Mouse (Mus musculus) effector memory CD4-positive, alpha-beta T cell, adult 5 months (primary cell): ENCODE results near the gene Tpcn1. TPM values are rescaled to one million over a fixed set of nuclear protein-coding genes. Genes with fewer than 3 reads are reported as not detected.

ENCODE experiments used
- polyA plus RNA-seq: library from polyadenylated mRNA; unstranded; fragments of 100-300 nt; shearing (Covaris generic); gene quantifications from one replicate; pipeline ENCODE4 v1.2.1, GENCODE M21; 2017

Tpcn1 gene
- 4.1 TPM for polyA plus RNA-seq

DNA sequence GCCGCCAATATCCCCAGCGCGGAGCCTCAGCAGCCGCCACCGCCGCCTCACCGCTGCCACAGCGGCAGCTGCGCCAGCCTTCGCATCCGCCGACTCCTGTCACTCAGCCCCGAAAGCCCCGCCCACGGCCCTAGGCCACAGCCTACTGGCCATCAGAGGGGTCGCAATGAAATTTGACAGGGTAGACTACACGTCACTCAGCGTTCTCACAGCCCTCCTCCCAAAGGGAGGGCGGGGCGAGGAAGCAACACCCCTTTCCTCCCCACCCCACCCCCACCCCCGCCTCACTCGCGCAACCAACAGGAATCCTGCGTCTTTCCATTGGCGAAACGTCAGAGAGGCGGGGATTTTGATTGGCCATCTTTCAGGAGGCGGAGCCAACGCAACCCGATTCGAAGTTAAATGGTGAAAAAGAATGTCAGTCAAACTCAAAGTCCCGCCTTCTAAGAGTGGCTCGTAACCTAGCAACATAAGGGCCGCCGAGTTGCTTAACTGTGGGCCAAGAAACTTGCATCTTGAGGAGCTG, at the start of gene Tpcn1, which contains the start of gene Iqcd:
TSS of gene Tpcn1 (minus strand) at position 105 of the 526 bp plus-strand sequence.
TSS of gene Iqcd (plus strand) at position 448 of the 526 bp plus-strand sequence.

DNA sequence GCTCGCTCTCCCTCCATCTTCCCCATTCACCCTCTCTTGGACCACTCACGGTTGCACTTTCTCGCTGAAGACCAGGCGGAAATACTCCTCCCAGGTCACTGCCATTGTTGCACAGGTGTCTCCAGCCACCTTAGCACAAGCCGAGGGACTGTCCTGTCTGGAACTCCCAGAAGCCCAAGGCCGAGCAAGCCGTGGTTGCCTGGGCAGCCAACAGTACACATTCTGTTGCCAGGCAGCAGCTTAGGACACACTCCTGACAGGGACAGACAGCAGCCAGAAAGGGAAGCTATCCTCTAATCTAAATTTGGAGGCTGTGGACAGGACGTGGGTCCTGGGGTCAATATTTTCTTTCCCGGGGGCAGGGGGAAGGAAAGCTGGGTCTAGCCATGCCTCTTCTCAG, 45.7 kb upstream of the Tpcn1 start, which contains the start of gene Cfap73:
TSS of gene Cfap73 (minus strand) at position 105 of the 400 bp plus-strand sequence.

GRCm38 (mm10) chr5:120612442-120612821, 24.0 kb upstream of the Tpcn1 start, which contains the start of the genes Rita1 and Ddx54:
Rita1 (minus strand) TSS chr5:120612589.
Ddx54 (plus strand) TSS chr5:120612739.

GRCm38 (mm10) chr5:120510982-120511642, 77.4 kb downstream of the Tpcn1 start, which contains the start of gene Slc8b1:
Slc8b1 (plus strand) TSS chr5:120511168.

DNA sequence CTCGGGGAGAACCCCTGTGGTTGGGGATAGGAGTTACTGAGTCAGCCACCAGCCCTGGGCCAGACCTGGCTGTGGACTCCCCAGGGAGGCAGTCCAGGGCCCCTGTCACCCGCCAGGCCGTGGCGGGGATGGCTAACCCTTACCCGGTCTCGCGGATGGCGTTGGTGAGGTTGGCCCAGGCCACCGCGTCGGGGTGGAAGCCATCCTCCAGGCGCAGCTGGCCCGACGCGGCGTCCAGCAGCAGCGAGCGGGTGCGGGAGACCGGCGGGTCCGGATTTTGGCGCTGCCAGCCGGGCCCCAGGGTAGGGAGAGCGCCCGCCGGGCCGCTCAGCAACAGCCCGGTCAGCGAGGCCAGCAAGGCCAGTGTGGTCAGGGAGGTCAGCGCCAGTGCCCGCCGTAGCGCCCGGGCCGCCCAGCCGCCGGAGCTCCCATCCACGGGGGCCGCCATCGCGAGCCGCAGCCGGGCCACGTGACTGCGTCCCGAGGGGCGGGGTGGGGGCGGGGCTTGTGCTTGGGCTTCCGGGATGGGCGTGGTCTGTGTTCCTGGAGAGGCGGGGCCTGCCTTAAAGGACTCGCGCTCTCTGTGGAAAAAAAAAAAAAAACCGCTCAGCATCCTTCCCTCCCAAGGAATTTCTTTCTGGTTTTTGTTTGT, 85.2 kb downstream of the Tpcn1 start, which contains the start of gene Plbd2:
TSS of gene Plbd2 (minus strand) at position 482 of the 652 bp plus-strand sequence.

Other genes starting within 250 kb of the Tpcn1 start
- gene Lhx5, start 157.0 kb downstream of the Tpcn1 start, polyA plus RNA-seq = 0.14 TPM
- not detected for gene Sdsl, start 115.9 kb downstream of the Tpcn1 start, polyA plus RNA-seq
- not detected for gene Sds, start 112.1 kb downstream of the Tpcn1 start, polyA plus RNA-seq
- gene Plbd2, start 85.0 kb downstream of the Tpcn1 start, polyA plus RNA-seq = 19.7 TPM
- 9.5 TPM for gene Slc8b1, start 77.5 kb downstream of the Tpcn1 start, polyA plus RNA-seq
- gene Iqcd, start 343 bp upstream of the Tpcn1 start, polyA plus RNA-seq = 0.35 TPM
- gene Rita1, start 23.9 kb upstream of the Tpcn1 start, polyA plus RNA-seq = 3.3 TPM
- gene Ddx54, start 24.1 kb upstream of the Tpcn1 start, polyA plus RNA-seq = 75.4 TPM
- gene Cfap73, start 45.6 kb upstream of the Tpcn1 start, polyA plus RNA-seq = not detected
- 9.0 TPM for gene Rasal1, start 60.1 kb upstream of the Tpcn1 start, polyA plus RNA-seq
- gene Dtx1, start 123.3 kb upstream of the Tpcn1 start, polyA plus RNA-seq = 243 TPM
- 0.76 TPM for gene Oas2, start 161.2 kb upstream of the Tpcn1 start, polyA plus RNA-seq
- 15.3 TPM for gene Oas3, start 189.0 kb upstream of the Tpcn1 start, polyA plus RNA-seq
- gene Oas1e, start 206.9 kb upstream of the Tpcn1 start, polyA plus RNA-seq = not detected
- gene Oas1c, start 223.8 kb upstream of the Tpcn1 start, polyA plus RNA-seq = 7.7 TPM